ENCODE assay signal across 18 mouse cellular contexts in genomic region chr16:39513659-39514058, GRCm38 (mm10).
"Had no signal": no experiment of that assay in that cellular context is flagged by ENCODE, and none has a peak within 500 bp of the region (broad histone marks: within the 10 kb centered on the region; RNA-seq: fewer than 3 reads in every experiment).

No protein-coding gene starts in this region.

- DNase-seq: lung, adult 18-20 months; lung, embryonic 14.5 days; lung, postnatal 10 days; lung, postnatal 4 days; retina, postnatal 1 day; right cerebral cortex, adult 18-20 months; right cerebral cortex, postnatal 25 days; right cerebral cortex, postnatal 4 days; spleen, adult 18-20 months; thymus, adult 18-20 months; thymus, postnatal 14 days; thymus, postnatal 36 days had no signal

- H3K9ac ChIP-seq: lung, embryonic 14.5 days; midbrain, embryonic 13.5 days; neural tube, embryonic 13.5 days; neural tube, embryonic 15.5 days had no signal

- H3K9me3 ChIP-seq: neural tube, embryonic 13.5 days; neural tube, embryonic 15.5 days had no signal

- H3K27me3 ChIP-seq: midbrain, embryonic 13.5 days; neural tube, embryonic 13.5 days; neural tube, embryonic 15.5 days had no signal

- ATAC-seq: midbrain, embryonic 13.5 days; midbrain, embryonic 16.5 days had no signal

- H3K4me2 ChIP-seq: lung, embryonic 14.5 days; midbrain, embryonic 13.5 days; neural tube, embryonic 13.5 days; neural tube, embryonic 15.5 days had no signal

- H3K4me1 ChIP-seq: midbrain, embryonic 10.5 days; midbrain, embryonic 13.5 days; neural tube, embryonic 13.5 days; neural tube, embryonic 15.5 days had no signal

- H3K27ac ChIP-seq: midbrain, embryonic 10.5 days; midbrain, embryonic 13.5 days; neural tube, embryonic 13.5 days; neural tube, embryonic 15.5 days had no signal

- H3K4me3 ChIP-seq: midbrain, embryonic 10.5 days; midbrain, embryonic 13.5 days; myocyte; neural tube, embryonic 13.5 days; neural tube, embryonic 15.5 days had no signal

- H3K36me3 ChIP-seq: midbrain, embryonic 10.5 days; midbrain, embryonic 13.5 days; neural tube, embryonic 13.5 days; neural tube, embryonic 15.5 days had no signal
